Mouse (Mus musculus) urinary bladder, postnatal 36 days (tissue): ENCODE measurements around the gene Nr1h4.

ENCODE experiments used
- DNase-seq, 2 experiments: peaks; one replicate each; pipeline ENCODE4 v3.0.0; 2022; ENCODE audit warnings: low spot score in 2 of 2, mixed read lengths in 1 of 2

The Nr1h4 gene

GRCm38 (mm10) chr10:89521790-89522431, 11.5 kb downstream of the Nr1h4 start:
- peak; percentile 26 to 29 for DNase-seq

GRCm38 (mm10) chr10:89520381-89520780, 13.0 kb downstream of the Nr1h4 start:
- no peak for DNase-seq

GRCm38 (mm10) chr10:89519226-89519625, 14.2 kb downstream of the Nr1h4 start:
- no peak for DNase-seq

- no peak for DNase-seq
Measured at GRCm38 (mm10) chr10:89518365-89518764, 15.0 kb downstream of the Nr1h4 start.

- DNase-seq, result no peak
Measured at GRCm38 (mm10) chr10:89515813-89516212, 17.6 kb downstream of the Nr1h4 start.

GRCm38 (mm10) chr10:89512562-89512961, 20.8 kb downstream of the Nr1h4 start:
- DNase-seq, result no peak

GRCm38 (mm10) chr10:89510547-89510946, 22.8 kb downstream of the Nr1h4 start:
- no peak for DNase-seq

- DNase-seq, result no peak
Measured at GRCm38 (mm10) chr10:89508567-89508966, 24.8 kb downstream of the Nr1h4 start.

- no peak for DNase-seq
Measured at GRCm38 (mm10) chr10:89506479-89506878, 26.9 kb downstream of the Nr1h4 start.

- no peak for DNase-seq
Measured at GRCm38 (mm10) chr10:89505592-89505955, 27.8 kb downstream of the Nr1h4 start.

- no peak for DNase-seq
Measured at GRCm38 (mm10) chr10:89504952-89505591, 28.3 kb downstream of the Nr1h4 start.

GRCm38 (mm10) chr10:89502986-89503560, 30.3 kb downstream of the Nr1h4 start:
- DNase-seq, result no peak

- no peak for DNase-seq
Measured at GRCm38 (mm10) chr10:89501902-89502301, 31.5 kb downstream of the Nr1h4 start.

GRCm38 (mm10) chr10:89495537-89495936, 37.8 kb downstream of the Nr1h4 start:
- no peak for DNase-seq

- no peak for DNase-seq
Measured at GRCm38 (mm10) chr10:89491321-89491720, 42.1 kb downstream of the Nr1h4 start.

GRCm38 (mm10) chr10:89490250-89490649, 43.1 kb downstream of the Nr1h4 start:
- no peak for DNase-seq

GRCm38 (mm10) chr10:89489459-89489858, 43.9 kb downstream of the Nr1h4 start:
- DNase-seq, result no peak

GRCm38 (mm10) chr10:89486995-89487742, 46.2 kb downstream of the Nr1h4 start:
- DNase-seq, result no peak

- no peak for DNase-seq
Measured at GRCm38 (mm10) chr10:89484907-89485306, 48.5 kb downstream of the Nr1h4 start.

- no peak for DNase-seq
Measured at GRCm38 (mm10) chr10:89483812-89484602, 49.4 kb downstream of the Nr1h4 start.

GRCm38 (mm10) chr10:89483113-89483512, 50.3 kb downstream of the Nr1h4 start:
- DNase-seq, result no peak
